Mouse (Mus musculus): ENCODE data around the gene Kcnq4. TPM values are rescaled to one million over a fixed set of nuclear protein-coding genes. Genes with fewer than 3 reads are reported as not detected.
A peak's percentile ranks its signal among the peaks of the same experiment; 100 is the strongest.

The Kcnq4 gene
- total and polyA plus RNA-seq, 3 experiments: 0.05 TPM; not detected in 2

- no peak for ATAC-seq (ENCODE audit: extremely low read depth, insufficient number of reproducible peaks, low FRiP score, poor library complexity, severe bottlenecking)
- peaks cover 11% of the 10 kb centered on the region; the same call in 1 of the 2 replicates for H3K4me1 ChIP-seq (ENCODE audit: insufficient read depth, low read depth, low read length)
- no peak for DNase-seq (ENCODE audit: low spot score)
- H3K27me3 ChIP-seq (ENCODE audit: insufficient read depth, low read length): peaks cover 69% of the 10 kb centered on the region
- TF ChIP-seq GATA1 (IDR thresholded peaks at IDR 0.05; ENCODE audit: borderline replicate concordance, low read length) (no peak), CTCF (IDR thresholded peaks at IDR 0.05; ENCODE audit: low read depth, low read length) (no peak), GATA2 (IDR thresholded peaks at IDR 0.05; ENCODE audit: borderline replicate concordance, low read depth, low read length) (no peak), TAL1 (conservative IDR thresholded peaks at IDR 0.05; ENCODE audit: low read depth, low read length) (no peak), POLR2AphosphoS5 (IDR thresholded peaks at IDR 0.05; ENCODE audit: insufficient replicate concordance, low read depth, low read length) (no peak)
- H3K9me3 ChIP-seq (replicated peaks): no peaks in the 10 kb centered on the region
- H3K4me3 ChIP-seq (ENCODE audit: low read depth, low read length): no peak overlapping the region
- no peaks in the 10 kb centered on the region for H3K36me3 ChIP-seq (replicated peaks)
Observed at GRCm38 (mm10) chr4:120702511-120702910, 45.9 kb downstream of the Kcnq4 start.

GRCm38 (mm10) chr4:120702056-120702455 is 46.4 kb downstream of the Kcnq4 start:
- H3K27me3 ChIP-seq (ENCODE audit: insufficient read depth, low read length): peaks cover 71% of the 10 kb centered on the region
- H3K4me1 ChIP-seq (ENCODE audit: insufficient read depth, low read depth, low read length): peaks cover 11% of the 10 kb centered on the region; the same call in 1 of the 2 replicates
- DNase-seq (ENCODE audit: low spot score) (no peak), ATAC-seq (ENCODE audit: extremely low read depth, insufficient number of reproducible peaks, low FRiP score, poor library complexity, severe bottlenecking) (no peak)
- no peak for TF ChIP-seq GATA1 (IDR thresholded peaks at IDR 0.05; ENCODE audit: borderline replicate concordance, low read length)
- no peak for TF ChIP-seq TAL1 (conservative IDR thresholded peaks at IDR 0.05; ENCODE audit: low read depth, low read length)
- TF ChIP-seq GATA2 (IDR thresholded peaks at IDR 0.05; ENCODE audit: borderline replicate concordance, low read depth, low read length): no peak
- no peak for TF ChIP-seq CTCF (IDR thresholded peaks at IDR 0.05; ENCODE audit: low read depth, low read length)
- no peak for TF ChIP-seq POLR2AphosphoS5 (IDR thresholded peaks at IDR 0.05; ENCODE audit: insufficient replicate concordance, low read depth, low read length)
- H3K36me3 ChIP-seq (replicated peaks): no peaks in the 10 kb centered on the region
- H3K4me3 ChIP-seq (ENCODE audit: low read depth, low read length): no peak overlapping the region
- no peaks in the 10 kb centered on the region for H3K9me3 ChIP-seq (replicated peaks)

GRCm38 (mm10) chr4:120701180-120701579 is 47.2 kb downstream of the Kcnq4 start:
- Histone ChIP-seq H3K4me3 (ENCODE audit: low read depth, low read length) (no peak overlapping the region), H3K27me3 (ENCODE audit: insufficient read depth, low read length) (peaks cover 76% of the 10 kb centered on the region), H3K36me3 (replicated peaks) (no peaks in the 10 kb centered on the region), H3K9me3 (replicated peaks) (no peaks in the 10 kb centered on the region), H3K4me1 (ENCODE audit: insufficient read depth, low read depth, low read length) (peaks cover 11% of the 10 kb centered on the region; the same call in 1 of the 2 replicates)
- ATAC-seq (ENCODE audit: extremely low read depth, insufficient number of reproducible peaks, low FRiP score, poor library complexity, severe bottlenecking) (no peak), DNase-seq (ENCODE audit: low spot score) (no peak)
- TF ChIP-seq GATA2 (IDR thresholded peaks at IDR 0.05; ENCODE audit: borderline replicate concordance, low read depth, low read length) (no peak), POLR2AphosphoS5 (IDR thresholded peaks at IDR 0.05; ENCODE audit: insufficient replicate concordance, low read depth, low read length) (no peak), CTCF (IDR thresholded peaks at IDR 0.05; ENCODE audit: low read depth, low read length) (no peak), GATA1 (IDR thresholded peaks at IDR 0.05; ENCODE audit: borderline replicate concordance, low read length) (no peak), TAL1 (conservative IDR thresholded peaks at IDR 0.05; ENCODE audit: low read depth, low read length) (no peak)

GRCm38 (mm10) chr4:120697799-120698484 is 50.5 kb downstream of the Kcnq4 start:
- TF ChIP-seq TAL1 (conservative IDR thresholded peaks at IDR 0.05; ENCODE audit: low read depth, low read length) (no peak), GATA1 (IDR thresholded peaks at IDR 0.05; ENCODE audit: borderline replicate concordance, low read length) (no peak), POLR2AphosphoS5 (IDR thresholded peaks at IDR 0.05; ENCODE audit: insufficient replicate concordance, low read depth, low read length) (no peak), CTCF (IDR thresholded peaks at IDR 0.05; ENCODE audit: low read depth, low read length) (no peak), GATA2 (IDR thresholded peaks at IDR 0.05; ENCODE audit: borderline replicate concordance, low read depth, low read length) (no peak)
- peaks cover 3% of the 10 kb centered on the region; the same call in 1 of the 2 replicates for H3K4me1 ChIP-seq (ENCODE audit: insufficient read depth, low read depth, low read length)
- no peak for ATAC-seq (ENCODE audit: extremely low read depth, insufficient number of reproducible peaks, low FRiP score, poor library complexity, severe bottlenecking)
- peaks cover 70% of the 10 kb centered on the region for H3K27me3 ChIP-seq (ENCODE audit: insufficient read depth, low read length)
- H3K36me3 ChIP-seq (replicated peaks): no peaks in the 10 kb centered on the region
- DNase-seq (ENCODE audit: low spot score): no peak
- no peak overlapping the region for H3K4me3 ChIP-seq (ENCODE audit: low read depth, low read length)
- H3K9me3 ChIP-seq (replicated peaks): no peaks in the 10 kb centered on the region

- TF ChIP-seq GATA1 (IDR thresholded peaks at IDR 0.05; ENCODE audit: borderline replicate concordance, low read length) (no peak), POLR2AphosphoS5 (IDR thresholded peaks at IDR 0.05; ENCODE audit: insufficient replicate concordance, low read depth, low read length) (no peak), CTCF (IDR thresholded peaks at IDR 0.05; ENCODE audit: low read depth, low read length) (no peak), GATA2 (IDR thresholded peaks at IDR 0.05; ENCODE audit: borderline replicate concordance, low read depth, low read length) (no peak), TAL1 (conservative IDR thresholded peaks at IDR 0.05; ENCODE audit: low read depth, low read length) (no peak)
- no peaks in the 10 kb centered on the region for H3K9me3 ChIP-seq (replicated peaks)
- H3K4me3 ChIP-seq (ENCODE audit: low read depth, low read length): no peak overlapping the region
- DNase-seq (ENCODE audit: low spot score) (no peak), ATAC-seq (ENCODE audit: extremely low read depth, insufficient number of reproducible peaks, low FRiP score, poor library complexity, severe bottlenecking) (no peak)
- H3K27me3 ChIP-seq (ENCODE audit: insufficient read depth, low read length): peaks cover 68% of the 10 kb centered on the region
- peaks cover 3% of the 10 kb centered on the region; the same call in 1 of the 2 replicates for H3K4me1 ChIP-seq (ENCODE audit: insufficient read depth, low read depth, low read length)
- no peaks in the 10 kb centered on the region for H3K36me3 ChIP-seq (replicated peaks)
Observed at GRCm38 (mm10) chr4:120697353-120697752, 51.1 kb downstream of the Kcnq4 start.

- H3K4me1 ChIP-seq (ENCODE audit: insufficient read depth, low read depth, low read length): no peaks in the 10 kb centered on the region; the same call in 1 of the 2 replicates
- DNase-seq (ENCODE audit: low spot score): no peak
- no peak for ATAC-seq (ENCODE audit: extremely low read depth, insufficient number of reproducible peaks, low FRiP score, poor library complexity, severe bottlenecking)
- TF ChIP-seq POLR2AphosphoS5 (IDR thresholded peaks at IDR 0.05; ENCODE audit: insufficient replicate concordance, low read depth, low read length) (no peak), TAL1 (conservative IDR thresholded peaks at IDR 0.05; ENCODE audit: low read depth, low read length) (no peak), GATA2 (IDR thresholded peaks at IDR 0.05; ENCODE audit: borderline replicate concordance, low read depth, low read length) (no peak), CTCF (IDR thresholded peaks at IDR 0.05; ENCODE audit: low read depth, low read length) (peak; percentile 47), GATA1 (IDR thresholded peaks at IDR 0.05; ENCODE audit: borderline replicate concordance, low read length) (no peak)
- peaks cover 35% of the 10 kb centered on the region for H3K27me3 ChIP-seq (ENCODE audit: insufficient read depth, low read length)
- H3K36me3 ChIP-seq (replicated peaks): no peaks in the 10 kb centered on the region
- no peak overlapping the region for H3K4me3 ChIP-seq (ENCODE audit: low read depth, low read length)
- no peaks in the 10 kb centered on the region for H3K9me3 ChIP-seq (replicated peaks)
Observed at GRCm38 (mm10) chr4:120692717-120693116, 55.7 kb downstream of the Kcnq4 start.
